Mouse (Mus musculus) ES-Bruce4 (cell line): ENCODE results near the gene Trp53rka. TPM values are rescaled to one million over a fixed set of nuclear protein-coding genes. Genes with fewer than 3 reads are reported as not detected.

ENCODE experiments used
- H3K27ac ChIP-seq: 2 replicates; pipeline ENCODE4 v1.5.1; 2012; ENCODE audit warnings: low read length, inconsistent platforms; ENCODE audit not compliant: insufficient read depth
- H3K27me3 ChIP-seq: 2 replicates; pipeline ENCODE4 v1.6.1; 2012; ENCODE audit warnings: mild to moderate bottlenecking, low read length, inconsistent platforms; ENCODE audit not compliant: control insufficient read depth, poor library complexity, insufficient read depth, severe bottlenecking
- H3K36me3 ChIP-seq: 2 replicates; pipeline ENCODE4 v1.6.1; 2012; ENCODE audit warnings: inconsistent platforms, mild to moderate bottlenecking, low read length, moderate library complexity; ENCODE audit not compliant: control insufficient read depth, poor library complexity, insufficient read depth, severe bottlenecking
- H3K4me1 ChIP-seq: one replicate; pipeline ENCODE4 v1.8.1; 2011; ENCODE audit warnings: low read length; ENCODE audit not compliant: control insufficient read depth, insufficient read depth
- H3K4me3 ChIP-seq: 2 replicates; pipeline ENCODE4 v1.5.1; 2011; ENCODE audit warnings: low read depth, mild to moderate bottlenecking, low read length
- H3K9ac ChIP-seq: 2 replicates; pipeline ENCODE4 v1.6.1; 2012; ENCODE audit warnings: low read depth, mild to moderate bottlenecking, inconsistent platforms; ENCODE audit not compliant: poor library complexity, severe bottlenecking
- H3K9me3 ChIP-seq: replicated peaks from 2 replicates; pipeline ENCODE4 v1.6.1; 2012; ENCODE audit warnings: mild to moderate bottlenecking, low read length, inconsistent platforms; ENCODE audit not compliant: control insufficient read depth, poor library complexity, insufficient read depth, severe bottlenecking
- CTCF ChIP-seq: IDR thresholded peaks from one replicate; pipeline ENCODE4 v1.8.1; 2011; ENCODE audit warnings: low read depth, low read length
- EP300 ChIP-seq: IDR thresholded peaks from 2 replicates; pipeline ENCODE4 v1.6.1; 2011; ENCODE audit warnings: low read depth, low read length; ENCODE audit not compliant: insufficient read depth
- POLR2A ChIP-seq: IDR thresholded peaks from one replicate; pipeline ENCODE4 v1.8.1; 2011; ENCODE audit warnings: low read length; ENCODE audit not compliant: insufficient read depth
- polyA plus RNA-seq: library from polyadenylated mRNA; stranded (reverse); fragments of >200 nt; gene quantifications from 2 replicates; pipeline ENCODE4 v1.2.4, GENCODE M21; 2011; ENCODE audit warnings: low read depth; ENCODE audit not compliant: missing spikeins, insufficient read depth, insufficient read length

Gene Trp53rka
- polyA plus RNA-seq, 1 experiment: 10.7 TPM

DNA sequence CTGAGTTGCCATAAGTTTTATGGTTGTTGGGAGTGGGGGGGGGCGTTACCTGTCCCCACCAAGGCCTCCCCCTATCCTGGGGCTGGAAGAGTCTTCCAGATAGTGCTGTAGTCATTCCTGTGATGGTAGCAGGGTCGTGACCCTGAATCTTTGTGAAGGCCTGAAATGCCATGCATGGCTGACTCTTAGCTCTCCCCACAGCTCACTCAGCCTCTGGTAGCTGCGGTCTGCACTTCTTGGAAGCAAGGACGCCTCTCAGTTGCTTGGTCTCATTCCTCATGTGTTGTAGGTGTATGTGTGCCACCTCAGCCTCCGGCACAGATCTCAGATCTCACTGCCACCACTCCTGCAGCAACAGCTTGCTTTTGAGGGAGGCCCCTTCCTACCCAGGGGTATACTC lies 17.3 kb downstream of the Trp53rka start:
- Histone ChIP-seq H3K9ac (no peak overlapping the region), H3K9me3 (no peaks in the 10 kb centered on the region), H3K27ac (no peak overlapping the region), H3K27me3 (no peaks in the 10 kb centered on the region), H3K4me1 (no peaks in the 10 kb centered on the region), H3K36me3 (no peaks in the 10 kb centered on the region), H3K4me3 (no peak overlapping the region)
- no peak for TF ChIP-seq POLR2A
- no peak for TF ChIP-seq EP300
- TF ChIP-seq CTCF: no peak

DNA sequence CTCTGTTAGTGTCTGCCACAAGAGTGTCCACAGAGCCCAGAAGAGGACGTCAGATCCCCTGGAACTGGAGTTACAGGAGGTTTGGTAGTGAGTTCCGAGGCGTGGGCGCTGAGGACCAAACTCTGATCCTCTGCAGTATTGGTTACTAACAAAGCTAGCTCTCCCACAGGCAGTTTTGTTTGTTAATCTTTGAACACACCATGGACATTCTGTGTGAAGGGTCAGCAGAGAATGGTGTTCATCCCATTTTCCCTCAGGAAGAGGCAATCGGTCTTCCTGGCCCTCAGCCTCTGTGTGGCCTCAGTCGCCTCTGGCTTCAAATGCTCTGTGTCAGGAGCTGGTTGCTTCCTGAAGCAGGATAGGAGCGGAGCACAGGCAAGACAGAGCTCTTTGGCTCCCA lies 17.7 kb downstream of the Trp53rka start:
- Histone ChIP-seq H3K27ac (no peak overlapping the region), H3K9me3 (no peaks in the 10 kb centered on the region), H3K9ac (no peak overlapping the region), H3K36me3 (no peaks in the 10 kb centered on the region), H3K4me1 (no peaks in the 10 kb centered on the region), H3K27me3 (no peaks in the 10 kb centered on the region), H3K4me3 (no peak overlapping the region)
- no peak for TF ChIP-seq POLR2A
- TF ChIP-seq CTCF: no peak
- no peak for TF ChIP-seq EP300

DNA sequence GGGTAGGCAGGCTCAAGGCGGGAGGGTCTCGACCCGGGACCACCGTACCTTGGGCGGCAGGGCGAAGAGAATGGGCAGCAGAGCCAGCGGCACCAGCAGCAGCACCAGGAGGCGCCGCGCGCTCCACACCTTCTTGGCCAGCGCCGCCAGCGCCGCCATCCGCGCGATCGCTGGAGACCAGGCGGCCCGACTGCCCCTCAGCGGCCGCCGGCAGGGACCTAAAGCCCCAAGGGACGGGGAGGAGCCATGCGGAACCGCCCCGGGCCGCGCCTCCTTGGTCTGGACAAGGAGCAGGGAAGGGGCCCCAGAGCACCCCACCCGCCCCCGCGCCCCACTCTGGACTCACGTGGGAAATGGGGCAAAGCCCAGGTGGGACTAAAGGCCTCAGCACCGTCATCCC lies 20.1 kb downstream of the Trp53rka start, which contains the start of gene Slc13a3:
Gene Slc13a3 (minus strand): TSS at position 228 of the 400 bp plus-strand sequence.
- H3K9ac ChIP-seq: peak within 1 kb of the TSS; percentile 42
- H3K4me1 ChIP-seq: no peaks in the 10 kb centered on the region
- H3K4me3 ChIP-seq: peak within 1 kb of the TSS; percentile 60
- no peak within 1 kb of the TSS for H3K27ac ChIP-seq
- no peaks in the 10 kb centered on the region for H3K27me3 ChIP-seq
- TF ChIP-seq EP300 (no peak), POLR2A (no peak), CTCF (no peak)
- no peaks in the 10 kb centered on the region for H3K36me3 ChIP-seq
- no peaks in the 10 kb centered on the region for H3K9me3 ChIP-seq

DNA sequence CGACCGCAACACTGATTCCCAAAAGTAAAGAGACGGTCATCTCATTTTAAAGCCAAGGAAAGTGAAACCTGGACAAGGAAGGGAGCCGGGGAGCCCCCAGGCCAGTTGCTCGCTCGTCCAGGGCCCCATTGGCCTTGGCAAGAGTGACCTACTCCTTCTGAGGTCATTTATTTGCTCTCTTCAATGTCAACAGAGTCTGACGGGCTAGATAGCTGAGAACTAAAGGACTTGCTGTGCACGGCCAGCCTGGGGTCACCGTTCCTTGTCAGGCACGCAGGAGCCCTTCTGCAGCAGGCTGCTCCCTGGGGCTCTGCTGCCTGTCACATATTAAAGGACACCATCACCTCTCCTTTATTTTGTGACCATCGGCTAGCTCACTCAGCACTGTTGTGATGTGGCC lies 21.2 kb downstream of the Trp53rka start:
- H3K4me3 ChIP-seq: no peak overlapping the region
- no peaks in the 10 kb centered on the region for H3K36me3 ChIP-seq
- no peak overlapping the region for H3K9ac ChIP-seq
- no peaks in the 10 kb centered on the region for H3K27me3 ChIP-seq
- TF ChIP-seq POLR2A: no peak
- TF ChIP-seq CTCF: no peak
- no peak for TF ChIP-seq EP300
- no peaks in the 10 kb centered on the region for H3K9me3 ChIP-seq
- no peaks in the 10 kb centered on the region for H3K4me1 ChIP-seq
- H3K27ac ChIP-seq: no peak overlapping the region

DNA sequence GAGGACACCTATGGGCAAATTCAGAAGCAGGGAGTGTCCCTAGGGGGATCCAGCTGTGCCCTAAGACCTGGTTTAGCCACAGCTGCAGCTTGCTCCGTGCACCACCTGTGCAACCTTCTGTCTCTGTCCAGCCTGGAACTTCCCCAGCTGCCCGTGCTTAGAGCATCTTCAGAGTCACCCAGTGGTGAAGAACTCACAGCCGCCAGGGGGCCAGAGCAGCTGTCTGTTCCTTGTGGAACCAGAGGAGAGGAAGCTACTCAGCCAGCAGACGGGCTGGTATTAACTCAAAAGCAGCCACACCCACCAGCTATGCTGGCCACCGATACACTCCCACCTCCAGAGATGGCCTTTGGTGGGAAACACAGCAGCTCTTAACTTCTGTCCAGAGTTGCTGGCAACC lies 23.0 kb downstream of the Trp53rka start:
- Histone ChIP-seq H3K9ac (no peak overlapping the region), H3K4me3 (no peak overlapping the region), H3K4me1 (no peaks in the 10 kb centered on the region), H3K36me3 (no peaks in the 10 kb centered on the region), H3K27me3 (no peaks in the 10 kb centered on the region), H3K27ac (no peak overlapping the region), H3K9me3 (no peaks in the 10 kb centered on the region)
- TF ChIP-seq CTCF (no peak), EP300 (no peak), POLR2A (no peak)

DNA sequence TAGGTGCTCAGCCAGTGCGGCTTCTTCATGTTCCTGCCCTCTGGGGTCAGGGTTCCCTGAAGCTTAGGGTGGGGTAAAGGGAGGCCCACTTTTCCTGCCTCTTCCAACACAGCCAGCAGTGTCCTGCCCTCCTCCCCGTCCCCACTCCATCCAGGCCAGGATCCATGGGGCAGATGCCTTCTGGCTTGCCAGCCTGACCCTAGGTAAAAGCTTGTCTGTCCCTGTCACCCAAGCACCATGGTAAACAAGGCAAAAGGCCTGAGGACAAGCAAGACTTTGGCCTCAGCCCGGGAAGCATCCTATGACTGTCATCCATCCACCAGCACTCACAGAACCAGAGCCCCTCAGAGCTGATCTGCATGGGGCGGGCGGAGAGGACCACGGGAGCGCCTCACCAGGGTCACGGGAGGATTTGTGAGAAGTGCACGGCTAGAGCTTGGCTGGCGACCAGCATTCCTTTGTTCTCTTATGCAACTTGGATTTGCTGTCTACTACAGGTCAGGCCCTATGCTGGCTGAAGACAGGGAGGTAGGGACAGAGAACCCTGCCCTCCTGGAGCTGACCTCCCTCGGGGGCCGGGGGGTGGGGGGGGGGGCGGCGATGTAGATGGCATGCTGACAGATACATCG lies 25.2 kb downstream of the Trp53rka start:
- Histone ChIP-seq H3K27ac (no peak overlapping the region), H3K4me1 (no peaks in the 10 kb centered on the region), H3K36me3 (no peaks in the 10 kb centered on the region), H3K9ac (no peak overlapping the region), H3K27me3 (no peaks in the 10 kb centered on the region), H3K4me3 (no peak overlapping the region), H3K9me3 (no peaks in the 10 kb centered on the region)
- TF ChIP-seq EP300: no peak
- no peak for TF ChIP-seq POLR2A
- TF ChIP-seq CTCF: no peak

DNA sequence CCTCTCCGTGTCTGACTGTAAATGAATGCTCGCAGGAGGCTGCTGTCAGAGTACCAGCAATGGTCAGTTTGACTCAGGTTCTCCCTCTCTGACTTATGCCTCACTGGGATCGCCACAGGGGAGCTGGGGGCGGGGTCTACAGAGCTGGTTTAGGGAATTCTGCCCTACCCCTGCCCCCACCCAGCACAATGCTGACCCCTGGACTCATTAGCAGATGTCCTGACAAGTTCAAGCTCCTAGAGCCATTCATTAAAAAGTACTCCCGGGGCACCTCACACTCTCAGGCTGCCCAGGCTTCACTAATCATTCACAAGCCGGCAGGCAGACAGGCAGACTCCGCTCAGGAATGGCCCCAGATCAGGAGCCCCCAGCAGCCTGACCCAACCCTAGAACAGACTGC lies 33.5 kb downstream of the Trp53rka start:
- Histone ChIP-seq H3K36me3 (no peaks in the 10 kb centered on the region), H3K27ac (no peak overlapping the region), H3K27me3 (no peaks in the 10 kb centered on the region), H3K9me3 (no peaks in the 10 kb centered on the region), H3K4me1 (no peaks in the 10 kb centered on the region), H3K4me3 (no peak overlapping the region), H3K9ac (no peak overlapping the region)
- TF ChIP-seq POLR2A (no peak), EP300 (no peak), CTCF (no peak)
